Mouse (Mus musculus) midbrain, embryonic 14.5 days (tissue): Measurements from ENCODE around the gene Vars2. TPM values are rescaled to one million over a fixed set of nuclear protein-coding genes. Genes with fewer than 3 reads are reported as not detected.
A peak's percentile ranks its signal among the peaks of the same experiment; 100 is the strongest.

ENCODE experiments used
- ATAC-seq: fragments of 200-750 bp; cut with Nextera tagmentation; 2 replicates; pipeline ENCODE4 v1.8.0; 2017; ENCODE audit warnings: moderate number of reproducible peaks, moderate library complexity; ENCODE audit not compliant: low FRiP score, low TSS enrichment
- DNase-seq: peaks from one replicate; pipeline ENCODE4 v3.0.0-alpha.2; 2015
- H3K27ac ChIP-seq: fragments of 300-500 bp; sonication (generic); replicated peaks from 2 replicates; pipeline ENCODE4 v1.5.1; 2014; ENCODE audit warnings: mild to moderate bottlenecking, low read depth, low read length, moderate library complexity
- H3K27me3 ChIP-seq: fragments of 300-500 bp; sonication (generic); 2 replicates; pipeline ENCODE4 v1.6.1; 2014; ENCODE audit warnings: low read length, control low read depth, mixed read lengths; ENCODE audit not compliant: control insufficient read depth, insufficient read depth
- H3K36me3 ChIP-seq: fragments of 300-500 bp; sonication (generic); 2 replicates; pipeline ENCODE4 v1.6.1; 2014; ENCODE audit warnings: low read length, control low read depth; ENCODE audit not compliant: control insufficient read depth, insufficient read depth
- H3K4me1 ChIP-seq: fragments of 300-500 bp; sonication (generic); 2 replicates; pipeline ENCODE4 v1.6.1; 2014; ENCODE audit warnings: mild to moderate bottlenecking, antibody characterized with exemption, low read length, control low read depth; ENCODE audit not compliant: control insufficient read depth, insufficient read depth
- H3K4me2 ChIP-seq: fragments of 300-500 bp; sonication (generic); 2 replicates; pipeline ENCODE4 v1.6.1; 2014; ENCODE audit warnings: mild to moderate bottlenecking, low read length, moderate library complexity
- H3K4me3 ChIP-seq: fragments of 300-500 bp; sonication (generic); replicated peaks from 2 replicates; pipeline ENCODE4 v1.5.1; 2014; ENCODE audit warnings: low read depth, low read length
- H3K9ac ChIP-seq: fragments of 300-500 bp; sonication (generic); replicated peaks from 2 replicates; pipeline ENCODE4 v1.6.1; 2014; ENCODE audit warnings: mild to moderate bottlenecking, low read length, moderate library complexity
- H3K9me3 ChIP-seq: fragments of 300-500 bp; sonication (generic); 2 replicates; pipeline ENCODE4 v1.6.1; 2016; ENCODE audit warnings: low read length, control low read depth, mixed read lengths; ENCODE audit not compliant: control insufficient read depth
- WGBS: fragments of 180-500 bp; shearing (Covaris S2); extraction: QIAGEN DNeasy Blood & Tissue Kit; methylation state at CpG from one replicate; pipeline ENCODE4 v1.1.7; 2014; 5-methylcytosine and 5-hydroxymethylcytosine counted together
- polyA plus RNA-seq: library from polyadenylated mRNA; unstranded; fragments of >200 nt; fragmentation: Nextera tagmentation; extraction: Ambion mirVana; gene quantifications from 2 replicates; pipeline ENCODE4 v1.2.1, GENCODE M21; 2014

Vars2 gene
- polyA plus RNA-seq, 1 experiment from 2014 or later: 14.8 TPM

DNA sequence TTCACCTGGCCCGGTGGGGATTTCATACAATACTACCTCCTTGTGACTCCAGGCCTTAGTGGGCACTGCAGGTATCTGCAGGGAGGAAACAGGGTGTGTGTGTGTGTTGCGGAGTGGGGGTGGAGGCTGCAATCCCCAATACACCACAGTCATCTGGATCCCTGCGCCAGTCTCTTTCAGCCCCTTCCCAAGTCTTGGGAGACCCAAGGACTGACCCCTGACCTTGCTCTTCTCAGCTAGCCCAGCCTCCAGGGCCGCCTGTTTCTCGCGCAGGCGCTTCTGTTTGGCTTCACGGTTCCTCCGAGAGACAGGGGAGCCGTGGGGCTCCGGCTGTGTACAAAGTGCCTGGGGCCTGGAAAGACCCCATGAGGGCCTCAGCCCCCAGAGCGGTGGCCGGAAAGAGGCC, 538 bp downstream of the Vars2 start:
- Histone ChIP-seq H3K4me1 (peaks cover 11% of the 10 kb centered on the region), H3K27ac (peak overlapping the region; percentile 84), H3K9ac (peak overlapping the region; percentile 72), H3K4me3 (peak overlapping the region; percentile 74), H3K4me2 (peak overlapping the region; percentile 96), H3K27me3 (no peaks in the 10 kb centered on the region), H3K36me3 (peaks cover 28% of the 10 kb centered on the region), H3K9me3 (no peaks in the 10 kb centered on the region)
- peak; percentile 65 for DNase-seq
- WGBS: 5% methylated on average over 13 of the region's 13 CpGs
- ATAC-seq: peak; percentile 55

GRCm38 (mm10) chr17:35665957-35666515, 1.4 kb downstream of the Vars2 start:
- DNase-seq: no peak

GRCm38 (mm10) chr17:35653086-35653485, 14.3 kb downstream of the Vars2 start:
- H3K36me3 ChIP-seq: peaks cover 34% of the 10 kb centered on the region
- no peak overlapping the region for H3K4me3 ChIP-seq
- H3K4me2 ChIP-seq: no peak overlapping the region
- H3K9me3 ChIP-seq: no peaks in the 10 kb centered on the region
- no peaks in the 10 kb centered on the region for H3K27me3 ChIP-seq
- no peak overlapping the region for H3K9ac ChIP-seq
- ATAC-seq: no peak
- H3K4me1 ChIP-seq: no peaks in the 10 kb centered on the region
- 81% methylated on average over 2 of the region's 2 CpGs for WGBS
- H3K27ac ChIP-seq: no peak overlapping the region
- no peak for DNase-seq

More at GRCm38 (mm10) chr17:35665957-35666515, 1.4 kb downstream of the Vars2 start:
- Histone ChIP-seq H3K4me2 (no peak overlapping the region), H3K27ac (no peak overlapping the region), H3K36me3 (peaks cover 36% of the 10 kb centered on the region), H3K4me3 (no peak overlapping the region), H3K9me3 (no peaks in the 10 kb centered on the region), H3K9ac (no peak overlapping the region; the same call in 1 of the 2 replicates), H3K27me3 (no peaks in the 10 kb centered on the region), H3K4me1 (peaks cover 11% of the 10 kb centered on the region)
- no peak for ATAC-seq
- 83% methylated on average over 17 of the region's 17 CpGs for WGBS

DNA sequence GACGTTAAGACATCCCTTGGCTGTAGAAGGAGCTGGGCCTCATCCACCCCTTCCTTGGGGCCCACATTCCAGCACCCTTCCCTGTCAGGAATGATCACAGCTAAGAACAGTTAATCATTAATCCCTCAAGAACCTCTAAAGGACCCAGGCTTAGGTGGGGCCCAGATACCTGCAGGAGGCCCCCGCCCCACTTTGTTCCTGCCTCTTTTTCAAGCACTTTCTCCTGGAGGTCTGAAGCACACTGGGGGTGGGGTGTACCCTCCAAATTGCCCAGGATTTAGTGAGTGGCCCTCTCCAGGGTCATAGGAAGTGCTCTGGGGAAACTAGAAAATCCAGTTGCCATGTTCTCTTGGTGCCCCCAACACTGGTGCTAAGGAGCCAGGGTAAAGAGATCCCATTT, 18.0 kb downstream of the Vars2 start:
- no peaks in the 10 kb centered on the region for H3K36me3 ChIP-seq
- no peak overlapping the region for H3K4me3 ChIP-seq
- H3K9me3 ChIP-seq: no peaks in the 10 kb centered on the region
- no peaks in the 10 kb centered on the region for H3K27me3 ChIP-seq
- 77% methylated on average over 2 of the region's 2 CpGs for WGBS
- no peak overlapping the region for H3K27ac ChIP-seq
- H3K9ac ChIP-seq: no peak overlapping the region
- DNase-seq (no peak), ATAC-seq (no peak)
- H3K4me1 ChIP-seq: no peaks in the 10 kb centered on the region
- no peak overlapping the region for H3K4me2 ChIP-seq

DNA sequence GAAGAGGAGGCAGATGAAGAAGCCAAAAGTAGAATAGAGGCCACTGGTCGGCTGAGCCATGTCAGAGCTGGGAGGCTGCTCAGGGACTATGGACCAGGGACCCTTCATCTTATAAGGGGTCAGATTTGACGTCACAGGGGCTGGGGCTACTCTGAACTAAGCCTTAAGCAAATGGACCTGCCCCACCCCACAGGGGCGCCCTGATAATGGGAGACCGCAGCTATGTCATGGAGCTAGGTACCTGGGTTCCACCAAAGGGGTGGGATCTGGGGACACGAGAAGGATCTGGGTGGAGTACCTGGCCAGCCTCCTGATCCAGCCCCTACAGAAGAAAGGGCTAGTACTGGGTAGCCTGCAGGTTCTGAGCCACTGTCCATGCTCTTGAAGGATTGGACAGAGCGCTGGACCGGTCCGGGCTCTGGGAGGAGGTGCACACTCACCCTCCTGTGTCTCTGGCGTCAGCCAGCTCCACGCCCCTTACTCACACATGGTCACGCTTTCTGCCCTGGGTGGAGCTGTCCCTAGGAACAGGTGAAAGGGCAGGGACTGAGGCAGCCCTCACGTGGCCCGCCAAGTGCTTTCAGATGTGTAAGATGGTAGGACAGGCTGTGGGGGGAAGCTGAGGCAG, 23.7 kb downstream of the Vars2 start, which contains the start of gene Mucl3:
TSS of gene Mucl3 (minus strand) at position 87 of the 628 bp plus-strand sequence.
- DNase-seq: no peak
- Histone ChIP-seq H3K36me3 (no peaks in the 10 kb centered on the region), H3K9me3 (no peaks in the 10 kb centered on the region), H3K4me1 (no peaks in the 10 kb centered on the region), H3K4me2 (no peak within 1 kb of the TSS), H3K27ac (no peak within 1 kb of the TSS), H3K9ac (no peak within 1 kb of the TSS), H3K4me3 (no peak within 1 kb of the TSS), H3K27me3 (no peaks in the 10 kb centered on the region)
- no peak for ATAC-seq
- 74% methylated on average over 13 of the region's 13 CpGs for WGBS

- no peak overlapping the region for H3K9ac ChIP-seq
- WGBS: 85% methylated on average over 6 of the region's 6 CpGs
- 0 out of 2 replicates have a peak, but pooled peaks cover 7% of the 10 kb centered on the region for H3K27me3 ChIP-seq
- no peaks in the 10 kb centered on the region for H3K36me3 ChIP-seq
- DNase-seq: no peak
- no peak overlapping the region for H3K4me3 ChIP-seq
- no peak for ATAC-seq
- no peak overlapping the region for H3K4me2 ChIP-seq
- H3K9me3 ChIP-seq: no peaks in the 10 kb centered on the region
- H3K4me1 ChIP-seq: no peaks in the 10 kb centered on the region
- H3K27ac ChIP-seq: no peak overlapping the region
Observed at GRCm38 (mm10) chr17:35639352-35639751, 28.0 kb downstream of the Vars2 start.

- ATAC-seq (peak; percentile 73), DNase-seq (peak; percentile 82)
- 0 out of 2 replicates have a peak, but pooled peaks cover 7% of the 10 kb centered on the region for H3K27me3 ChIP-seq
- H3K4me1 ChIP-seq: no peaks in the 10 kb centered on the region
- WGBS: 33% methylated on average over 14 of the region's 14 CpGs
- H3K9ac ChIP-seq: no peak overlapping the region
- no peaks in the 10 kb centered on the region for H3K9me3 ChIP-seq
- no peak overlapping the region for H3K27ac ChIP-seq
- peak overlapping the region; percentile 24; the same call in 1 of the 2 replicates for H3K4me2 ChIP-seq
- no peaks in the 10 kb centered on the region for H3K36me3 ChIP-seq
- H3K4me3 ChIP-seq: no peak overlapping the region
Observed at GRCm38 (mm10) chr17:35638475-35639190, 28.8 kb downstream of the Vars2 start.

DNA sequence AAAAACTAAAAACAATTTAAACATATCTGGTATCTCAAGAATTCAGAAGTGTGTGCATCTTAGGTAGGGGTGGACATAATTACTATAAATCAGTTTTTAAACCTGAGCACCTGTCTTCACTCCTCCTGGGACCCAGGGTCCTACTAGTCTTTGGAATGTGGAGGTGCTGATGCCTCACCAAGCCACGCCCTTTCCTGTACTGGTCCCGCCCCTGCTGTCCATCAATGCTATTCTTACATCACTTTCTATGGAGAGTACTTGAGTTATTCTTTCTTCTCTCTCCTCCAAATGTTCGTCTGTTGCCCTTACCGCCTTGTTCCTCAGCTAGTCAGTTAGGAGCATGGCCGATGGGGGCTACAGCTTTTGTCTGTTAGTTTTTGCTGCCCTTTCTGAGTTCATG, 31.0 kb downstream of the Vars2 start:
- Histone ChIP-seq H3K27ac (no peak overlapping the region), H3K27me3 (0 out of 2 replicates have a peak, but pooled peaks cover 7% of the 10 kb centered on the region), H3K9me3 (no peaks in the 10 kb centered on the region), H3K36me3 (no peaks in the 10 kb centered on the region), H3K4me1 (no peaks in the 10 kb centered on the region), H3K9ac (no peak overlapping the region), H3K4me2 (no peak overlapping the region), H3K4me3 (no peak overlapping the region)
- 41% methylated on average over 5 of the region's 5 CpGs for WGBS
- DNase-seq: peak; percentile 43
- no peak for ATAC-seq
